Mouse (Mus musculus) spleen, postnatal 4 days (tissue): ENCODE data around the gene Layn.

Experiments
- DNase-seq, 2 experiments: peaks; one replicate each; pipeline ENCODE4 v3.0.0; 2022; ENCODE audit warnings: low spot score in 2 of 2

Gene Layn

GRCm38 (mm10) chr9:51076979-51077315, at the start of gene Layn:
Gene Layn, minus strand, starts transcription at chr9:51077094.
- DNase-seq: peak; percentile 55 to 71

- DNase-seq: no peak
These were observed 37.9 kb upstream of the Layn start for GRCm38 (mm10) chr9:51114767-51115166.

GRCm38 (mm10) chr9:51105751-51106150, 28.9 kb upstream of the Layn start:
- no peak for DNase-seq

- DNase-seq: no peak
These were observed 27.1 kb upstream of the Layn start for GRCm38 (mm10) chr9:51103808-51104514.

- peak; percentile 13 to 64 for DNase-seq
These were observed 26.3 kb upstream of the Layn start for GRCm38 (mm10) chr9:51102963-51103807.

GRCm38 (mm10) chr9:51101756-51102425, 25.0 kb upstream of the Layn start, which contains the start of gene 4833427G06Rik:
Gene 4833427G06Rik, minus strand, starts transcription at chr9:51102078.
- no peak for DNase-seq

GRCm38 (mm10) chr9:51096306-51096705, 19.4 kb upstream of the Layn start:
- no peak for DNase-seq

GRCm38 (mm10) chr9:51093697-51094096, 16.8 kb upstream of the Layn start:
- no peak for DNase-seq

GRCm38 (mm10) chr9:51081614-51082013, 4.7 kb upstream of the Layn start:
- no peak for DNase-seq

- no peak for DNase-seq
These were observed 455 bp downstream of the Layn start for GRCm38 (mm10) chr9:51076300-51076978.

- DNase-seq: no peak
These were observed 1.1 kb downstream of the Layn start for GRCm38 (mm10) chr9:51075780-51076179.

GRCm38 (mm10) chr9:51070801-51071200, 6.1 kb downstream of the Layn start:
- DNase-seq: no peak

- no peak for DNase-seq
These were observed 8.7 kb downstream of the Layn start for GRCm38 (mm10) chr9:51068202-51068601.

GRCm38 (mm10) chr9:51060601-51061000, 16.3 kb downstream of the Layn start, which contains the start of gene Btg4:
Gene Btg4, plus strand, starts transcription at chr9:51060901.
- DNase-seq: no peak

- no peak for DNase-seq
These were observed 17.9 kb downstream of the Layn start for GRCm38 (mm10) chr9:51058951-51059521.

- no peak for DNase-seq
These were observed 20.3 kb downstream of the Layn start for GRCm38 (mm10) chr9:51056360-51057324.

- no peak for DNase-seq
These were observed 24.7 kb downstream of the Layn start for GRCm38 (mm10) chr9:51052180-51052579.

- DNase-seq: no peak
These were observed 34.8 kb downstream of the Layn start for GRCm38 (mm10) chr9:51042136-51042535.

- DNase-seq: no peak
These were observed 35.4 kb downstream of the Layn start for GRCm38 (mm10) chr9:51041491-51041980.
